Mouse (Mus musculus) neural tube, embryonic 11.5 days (tissue): Measurements from ENCODE around the gene Car2. TPM values are rescaled to one million over a fixed set of nuclear protein-coding genes. Genes with fewer than 3 reads are reported as not detected.
A peak's percentile ranks its signal among the peaks of the same experiment; 100 is the strongest.

Source experiments
- ATAC-seq: fragments of 200-750 bp; cut with Nextera tagmentation; 2 replicates; pipeline ENCODE4 v1.8.0; 2017; ENCODE audit warnings: moderate number of reproducible peaks, mild to moderate bottlenecking, moderate TSS enrichment, moderate library complexity; ENCODE audit not compliant: insufficient read depth, low FRiP score, low TSS enrichment
- DNase-seq: peaks from one replicate; pipeline ENCODE4 v3.0.0-alpha.2; 2015; ENCODE audit warnings: low spot score
- H3K27ac ChIP-seq: fragments of 300-500 bp; sonication (generic); 2 replicates; pipeline ENCODE4 v1.5.1; 2014; ENCODE audit warnings: low read depth, mild to moderate bottlenecking, low read length
- H3K27me3 ChIP-seq: fragments of 300-500 bp; sonication (generic); 2 replicates; pipeline ENCODE4 v1.6.1; 2014; ENCODE audit warnings: mild to moderate bottlenecking, low read length, mixed read lengths; ENCODE audit not compliant: control insufficient read depth, insufficient read depth
- H3K36me3 ChIP-seq: fragments of 300-500 bp; sonication (generic); 2 replicates; pipeline ENCODE4 v1.6.1; 2014; ENCODE audit warnings: mild to moderate bottlenecking, low read length, moderate library complexity, mixed read lengths; ENCODE audit not compliant: control insufficient read depth, insufficient read depth
- H3K4me1 ChIP-seq: fragments of 300-500 bp; sonication (generic); 2 replicates; pipeline ENCODE4 v1.6.1; 2014; ENCODE audit warnings: low read length, mixed read lengths; ENCODE audit not compliant: control insufficient read depth, insufficient read depth
- H3K4me2 ChIP-seq: fragments of 300-500 bp; sonication (generic); 2 replicates; pipeline ENCODE4 v1.6.1; 2014; ENCODE audit warnings: low read depth, mild to moderate bottlenecking, moderate library complexity
- H3K4me3 ChIP-seq: fragments of 300-500 bp; sonication (generic); 2 replicates; pipeline ENCODE4 v1.5.1; 2014; ENCODE audit warnings: low read depth, low read length
- H3K9ac ChIP-seq: fragments of 300-500 bp; sonication (generic); 2 replicates; pipeline ENCODE4 v1.6.1; 2014; ENCODE audit warnings: mild to moderate bottlenecking, low read length
- H3K9me3 ChIP-seq: fragments of 300-500 bp; sonication (generic); 2 replicates; pipeline ENCODE4 v1.6.1; 2016; ENCODE audit warnings: low read length; ENCODE audit not compliant: control insufficient read depth
- WGBS: fragments of 180-500 bp; shearing (Covaris S2); extraction: QIAGEN DNeasy Blood & Tissue Kit; methylation state at CpG from one replicate; pipeline ENCODE4 v1.1.7; 2014; 5-methylcytosine and 5-hydroxymethylcytosine counted together
- polyA plus RNA-seq: library from polyadenylated mRNA; unstranded; fragments of >200 nt; fragmentation: Nextera tagmentation; extraction: Ambion mirVana; gene quantifications from 2 replicates; pipeline ENCODE4 v1.2.1, GENCODE M21; 2014

Car2 gene
- polyA plus RNA-seq, 1 experiment from 2014 or later = 85.3 TPM

DNA sequence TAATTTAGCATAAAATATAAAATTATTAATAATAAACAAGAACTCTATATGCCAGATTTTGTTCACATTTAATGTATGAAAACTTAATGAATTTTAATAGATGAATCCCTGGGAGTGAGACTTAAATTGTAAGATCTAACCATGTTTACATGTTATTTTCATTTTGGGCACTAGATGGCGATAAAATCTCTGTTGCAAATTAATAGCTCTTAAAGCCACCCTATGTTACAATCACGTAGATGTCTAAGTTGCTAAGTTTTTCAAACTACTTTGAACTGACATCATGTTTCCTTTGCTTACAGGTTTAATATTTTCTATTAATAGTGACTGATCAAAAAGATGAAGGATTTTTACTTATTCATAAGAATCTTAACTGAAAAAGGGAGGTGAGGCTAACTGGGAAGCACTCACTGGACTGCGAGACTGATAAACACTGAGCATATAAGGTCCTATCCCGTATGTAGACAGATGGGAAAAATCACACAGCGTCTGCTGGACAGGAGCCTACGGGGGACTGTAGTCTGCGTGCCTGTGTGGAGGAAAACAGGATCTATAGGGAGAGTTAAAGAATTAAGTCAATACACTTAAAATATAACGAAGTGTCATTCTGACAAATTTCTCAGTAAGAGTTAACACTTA is 11.6 kb upstream of the Car2 start:
- Histone ChIP-seq H3K4me2 (no peak overlapping the region), H3K9ac (no peak overlapping the region), H3K9me3 (no peaks in the 10 kb centered on the region), H3K4me3 (no peak overlapping the region), H3K27ac (no peak overlapping the region), H3K4me1 (no peaks in the 10 kb centered on the region), H3K36me3 (no peaks in the 10 kb centered on the region), H3K27me3 (no peaks in the 10 kb centered on the region)
- WGBS = 55% methylated on average over 8 of the region's 8 CpGs
- ATAC-seq = peak; percentile 39; the same call in 1 of the 2 replicates
- no peak for DNase-seq

DNA sequence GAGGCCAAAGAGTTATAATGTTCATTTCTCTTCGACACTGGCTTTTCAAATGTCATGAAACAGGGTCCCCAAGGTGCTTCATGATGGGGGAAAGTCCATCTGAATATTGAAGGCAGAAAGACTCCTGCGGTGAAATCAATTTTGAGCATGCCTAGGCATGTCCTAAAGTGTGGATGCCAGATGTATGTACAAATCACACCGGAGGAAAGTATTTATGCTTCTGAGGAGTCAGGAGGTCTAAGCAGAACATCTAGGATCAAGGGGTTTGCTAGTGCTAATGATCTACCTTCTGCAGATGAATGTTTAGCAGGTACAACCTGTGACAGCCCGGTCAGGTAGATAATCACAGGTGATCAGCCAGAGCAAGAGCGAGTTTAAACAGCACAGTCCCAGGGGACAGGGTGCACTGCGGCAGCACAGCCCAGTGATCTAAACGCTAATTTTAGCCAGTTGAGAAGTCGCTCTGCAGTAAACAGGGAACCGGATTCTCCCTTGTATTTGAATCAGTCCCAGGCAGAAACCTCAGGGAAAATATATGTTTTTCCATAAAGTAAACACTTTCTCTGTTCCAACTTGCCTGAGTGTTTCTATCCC is 9.7 kb upstream of the Car2 start:
- no peak overlapping the region for H3K4me2 ChIP-seq
- no peaks in the 10 kb centered on the region for H3K9me3 ChIP-seq
- H3K9ac ChIP-seq = no peak overlapping the region
- no peak overlapping the region for H3K4me3 ChIP-seq
- H3K4me1 ChIP-seq = no peaks in the 10 kb centered on the region
- ATAC-seq = no peak
- 77% methylated on average over 9 of the region's 9 CpGs for WGBS
- no peak overlapping the region for H3K27ac ChIP-seq
- no peaks in the 10 kb centered on the region for H3K36me3 ChIP-seq
- DNase-seq = no peak
- no peaks in the 10 kb centered on the region for H3K27me3 ChIP-seq

DNA sequence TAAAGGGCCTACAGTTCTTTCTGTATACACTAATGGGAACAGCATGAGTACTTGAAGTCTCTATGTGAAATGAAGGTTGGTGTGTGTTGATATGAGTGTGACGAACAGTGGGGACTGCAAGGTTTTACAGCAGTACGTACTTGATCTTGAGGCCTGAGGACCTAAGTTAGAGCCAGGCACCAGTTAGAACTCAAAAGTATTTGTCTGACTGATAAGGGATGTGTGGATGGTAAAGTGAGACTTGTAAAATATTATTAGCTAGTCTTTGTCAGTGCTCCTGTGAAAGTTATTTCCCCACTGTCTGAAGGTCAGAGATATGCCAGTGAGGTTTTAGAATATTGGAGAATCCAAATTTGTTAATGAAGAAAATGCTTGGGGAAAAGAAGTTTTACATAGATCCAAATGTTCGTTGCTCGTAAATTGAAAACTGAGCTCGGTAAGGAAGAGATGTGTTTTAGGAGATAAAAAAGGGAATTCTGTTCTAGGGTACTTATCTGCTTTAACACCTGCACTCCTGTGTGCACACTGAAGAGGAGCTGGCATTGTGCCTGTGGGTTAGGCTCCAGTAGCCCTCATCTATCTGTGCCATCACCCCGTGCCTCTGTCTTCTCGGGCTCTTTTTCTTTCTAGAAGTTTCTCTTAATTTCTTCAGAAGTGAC is 8.7 kb upstream of the Car2 start:
- no peak overlapping the region for H3K27ac ChIP-seq
- no peaks in the 10 kb centered on the region for H3K9me3 ChIP-seq
- WGBS = 88% methylated on average over 7 of the region's 7 CpGs
- no peaks in the 10 kb centered on the region for H3K4me1 ChIP-seq
- no peak overlapping the region for H3K4me3 ChIP-seq
- H3K36me3 ChIP-seq = no peaks in the 10 kb centered on the region
- DNase-seq (no peak), ATAC-seq (no peak)
- H3K9ac ChIP-seq = no peak overlapping the region
- no peaks in the 10 kb centered on the region for H3K27me3 ChIP-seq
- no peak overlapping the region for H3K4me2 ChIP-seq

DNA sequence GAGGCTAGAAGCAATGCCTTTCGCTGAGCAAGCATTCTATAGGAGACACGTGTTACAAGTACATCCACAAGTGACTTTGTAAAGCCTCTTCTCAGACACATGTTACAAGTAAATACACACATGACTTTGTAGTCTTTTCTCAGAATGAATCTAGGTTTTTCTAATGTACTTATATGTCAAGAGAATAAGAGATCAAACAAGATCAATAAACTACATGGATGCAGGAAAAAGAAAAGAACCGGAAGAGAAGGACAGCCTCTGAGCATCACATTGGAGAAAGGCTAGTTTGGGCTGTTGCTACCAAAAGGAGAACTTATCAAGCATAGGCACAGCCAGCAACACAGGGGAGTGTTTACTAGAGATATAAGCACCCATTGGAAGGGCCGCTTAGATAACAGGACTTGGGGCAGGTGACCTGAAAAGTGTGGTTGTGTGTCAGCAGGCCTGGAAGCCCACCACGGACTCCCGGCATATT is 7.3 kb upstream of the Car2 start:
- Histone ChIP-seq H3K4me1 (no peaks in the 10 kb centered on the region), H3K9me3 (no peaks in the 10 kb centered on the region), H3K9ac (no peak overlapping the region), H3K4me3 (no peak overlapping the region), H3K27me3 (no peaks in the 10 kb centered on the region), H3K4me2 (no peak overlapping the region), H3K27ac (no peak overlapping the region), H3K36me3 (no peaks in the 10 kb centered on the region)
- WGBS = 83% methylated on average over 6 of the region's 6 CpGs
- ATAC-seq (no peak), DNase-seq (no peak)

DNA sequence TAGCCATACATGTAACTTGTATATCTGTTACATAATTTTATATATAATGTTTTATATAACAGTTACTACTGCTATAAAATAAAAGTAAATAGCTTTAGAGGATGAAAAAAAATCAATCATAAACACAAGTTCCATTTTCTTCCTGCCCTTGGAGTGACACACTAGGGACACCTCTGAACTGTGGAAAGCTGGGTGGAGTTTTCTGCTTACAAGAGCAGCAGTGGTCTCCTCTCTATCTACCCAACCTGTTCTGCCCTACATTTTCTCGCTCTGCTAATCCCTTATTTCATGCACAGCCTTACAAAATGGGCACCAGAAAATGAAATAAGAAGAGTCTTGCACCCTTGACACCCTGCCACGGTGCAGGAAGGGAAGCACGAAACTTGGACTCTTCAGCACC is 6.8 kb upstream of the Car2 start:
- no peak overlapping the region for H3K27ac ChIP-seq
- no peaks in the 10 kb centered on the region for H3K36me3 ChIP-seq
- H3K4me3 ChIP-seq = no peak overlapping the region
- no peak overlapping the region for H3K9ac ChIP-seq
- H3K27me3 ChIP-seq = no peaks in the 10 kb centered on the region
- DNase-seq (no peak), ATAC-seq (no peak)
- no peak overlapping the region for H3K4me2 ChIP-seq
- H3K9me3 ChIP-seq = no peaks in the 10 kb centered on the region
- WGBS = 85% methylated on average over 3 of the region's 3 CpGs
- H3K4me1 ChIP-seq = no peaks in the 10 kb centered on the region

DNA sequence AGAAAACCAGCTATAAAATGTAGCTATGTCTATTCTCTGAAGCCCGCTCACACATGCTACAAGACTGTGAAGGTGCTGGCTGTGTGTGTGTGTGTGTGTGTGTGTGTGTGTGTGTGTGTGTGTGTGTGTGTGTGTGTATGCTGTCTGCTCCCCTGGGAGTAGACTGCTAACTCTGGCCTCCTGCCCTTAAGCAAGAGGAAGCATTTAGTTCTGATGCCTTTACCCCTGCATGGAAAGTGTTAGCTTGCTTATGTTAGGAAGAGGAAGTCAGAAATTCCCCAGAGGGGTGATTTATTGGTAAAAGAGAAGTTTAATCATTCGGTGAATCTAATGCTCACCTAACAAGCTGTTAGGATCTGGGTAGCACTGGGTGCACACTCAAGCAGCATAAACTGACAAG is 5.8 kb upstream of the Car2 start:
- DNase-seq (no peak), ATAC-seq (no peak)
- no peaks in the 10 kb centered on the region for H3K4me1 ChIP-seq
- WGBS = 71% methylated on average over 2 of the region's 2 CpGs
- H3K27ac ChIP-seq = no peak overlapping the region
- no peak overlapping the region for H3K4me2 ChIP-seq
- H3K36me3 ChIP-seq = no peaks in the 10 kb centered on the region
- H3K27me3 ChIP-seq = no peaks in the 10 kb centered on the region
- H3K9me3 ChIP-seq = no peaks in the 10 kb centered on the region
- H3K4me3 ChIP-seq = no peak overlapping the region
- no peak overlapping the region for H3K9ac ChIP-seq

DNA sequence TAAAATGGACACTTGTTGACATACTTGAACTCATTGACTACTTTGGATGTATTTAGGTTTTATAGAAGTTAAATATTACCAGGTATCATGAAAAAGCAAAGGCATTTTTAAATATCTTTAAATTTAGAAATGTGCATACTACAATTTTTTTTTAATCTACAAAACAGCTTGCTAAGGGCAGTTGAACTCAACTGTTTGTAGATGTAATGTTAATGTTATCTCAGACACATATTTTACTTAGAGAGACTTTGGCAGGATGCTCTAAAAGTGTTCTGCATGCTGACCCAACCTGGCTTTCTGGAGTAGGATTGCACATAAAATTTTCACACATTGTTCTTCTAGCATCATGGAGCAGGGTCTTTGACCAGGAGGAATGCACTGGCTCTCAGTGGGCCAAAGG is 4.1 kb upstream of the Car2 start:
- H3K36me3 ChIP-seq = no peaks in the 10 kb centered on the region
- no peak overlapping the region for H3K4me3 ChIP-seq
- H3K27me3 ChIP-seq = no peaks in the 10 kb centered on the region
- DNase-seq (no peak), ATAC-seq (no peak)
- no peak overlapping the region for H3K4me2 ChIP-seq
- no peak overlapping the region for H3K27ac ChIP-seq
- H3K9ac ChIP-seq = no peak overlapping the region
- H3K4me1 ChIP-seq = no peaks in the 10 kb centered on the region
- no peaks in the 10 kb centered on the region for H3K9me3 ChIP-seq

DNA sequence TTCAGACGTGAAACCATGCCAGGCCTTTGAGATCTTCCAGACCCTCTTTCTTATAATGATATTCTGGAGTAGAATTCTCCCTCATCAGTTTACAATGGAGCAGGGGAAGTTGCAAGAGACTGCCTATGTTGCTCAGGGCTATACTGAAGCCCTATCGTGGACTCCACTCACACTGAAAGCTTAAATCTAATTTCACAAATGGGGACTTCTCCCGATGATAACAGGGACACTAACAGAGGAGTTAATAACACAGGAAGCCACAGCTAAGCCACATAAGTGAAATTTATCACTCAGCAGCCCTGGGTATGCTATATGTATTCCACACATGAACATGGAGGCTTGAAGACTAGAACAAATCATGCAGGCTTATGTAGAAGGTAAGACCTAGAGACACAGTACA is 3.3 kb upstream of the Car2 start:
- H3K9me3 ChIP-seq = no peaks in the 10 kb centered on the region
- no peak overlapping the region for H3K9ac ChIP-seq
- no peaks in the 10 kb centered on the region for H3K27me3 ChIP-seq
- ATAC-seq (no peak), DNase-seq (no peak)
- no peak overlapping the region for H3K4me3 ChIP-seq
- no peak overlapping the region for H3K4me2 ChIP-seq
- H3K4me1 ChIP-seq = no peaks in the 10 kb centered on the region
- H3K27ac ChIP-seq = no peak overlapping the region
- 79% methylated on average over 3 of the region's 3 CpGs for WGBS
- no peaks in the 10 kb centered on the region for H3K36me3 ChIP-seq

DNA sequence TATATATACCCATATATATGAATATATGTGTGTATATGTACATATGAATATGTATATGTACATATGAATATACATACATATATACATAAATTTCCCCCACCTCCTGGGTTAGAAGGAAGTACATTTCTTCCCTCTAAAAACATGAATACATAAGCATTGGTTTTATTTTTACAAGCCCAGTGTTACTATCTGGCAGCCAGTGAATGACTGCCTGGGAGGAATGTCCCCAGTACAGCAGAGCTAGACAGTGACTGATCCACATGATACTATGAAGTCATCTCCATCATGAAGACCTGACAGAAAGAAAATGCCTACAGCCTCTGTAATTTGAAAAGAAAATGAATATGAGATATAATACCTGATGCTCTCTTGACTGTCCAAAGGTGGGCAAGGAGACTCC is 1.2 kb upstream of the Car2 start:
- no peaks in the 10 kb centered on the region for H3K36me3 ChIP-seq
- ATAC-seq (no peak), DNase-seq (no peak)
- H3K9ac ChIP-seq = no peak overlapping the region
- no peaks in the 10 kb centered on the region for H3K27me3 ChIP-seq
- H3K4me3 ChIP-seq = no peak overlapping the region
- H3K9me3 ChIP-seq = no peaks in the 10 kb centered on the region
- no peak overlapping the region for H3K27ac ChIP-seq
- no peak overlapping the region for H3K4me2 ChIP-seq
- H3K4me1 ChIP-seq = no peaks in the 10 kb centered on the region
